Mouse (Mus musculus) spleen, adult 2 months (tissue): ENCODE measurements around the gene Arf3.

Experiments
- CTCF ChIP-seq: fragments of 200-500 bp; IDR thresholded peaks from 2 replicates; pipeline ENCODE4 v1.5.1; 2011; ENCODE audit warnings: mild to moderate bottlenecking, inconsistent platforms; ENCODE audit not compliant: insufficient read depth, insufficient read length, insufficient replicate concordance; ENCODE audit errors: extremely low read depth
- POLR2A ChIP-seq: fragments of 200-500 bp; IDR thresholded peaks from 2 replicates; pipeline ENCODE4 v1.6.1; 2011; ENCODE audit warnings: low read depth, low read length, inconsistent platforms

- TF ChIP-seq POLR2A = no peak
- no peak for TF ChIP-seq CTCF
Observed at GRCm38 (mm10) chr15:98777005-98777616, 14.1 kb upstream of the Arf3 start.
